Mouse (Mus musculus): ENCODE measurements around the gene Tradd. TPM values are rescaled to one million over a fixed set of nuclear protein-coding genes. Genes with fewer than 3 reads are reported as not detected.

Tradd gene
- polyA plus RNA-seq (2015; fragmentation: Nextera tagmentation; extraction: Ambion mirVana), result 12.8 and 14.0 TPM in 2 replicates

- Histone ChIP-seq H3K9me3 (replicated peaks; ENCODE audit: control insufficient read depth, low read length, poor library complexity, severe bottlenecking) (no peaks in the 10 kb centered on the region), H3K4me3 (ENCODE audit: low read depth, low read length) (peak within 1 kb of the TSS; percentile 63), H3K27me3 (ENCODE audit: control insufficient read depth, insufficient read depth, low read depth, low read length) (peaks cover 70% of the 10 kb centered on the region), H3K36me3 (ENCODE audit: control insufficient read depth, insufficient read depth, low read length) (no peaks in the 10 kb centered on the region), H3K4me2 (ENCODE audit: low read length) (peak within 1 kb of the TSS; percentile 82), H3K9ac (ENCODE audit: low read depth, low read length) (peak within 1 kb of the TSS; percentile 74), H3K27ac (ENCODE audit: low read length) (no peak within 1 kb of the TSS), H3K4me1 (ENCODE audit: control insufficient read depth, insufficient read depth, low read length) (peaks cover 12% of the 10 kb centered on the region; the same call in 1 of the 2 replicates)
- ATAC-seq, result no peak
- whole genome bisulfite sequencing, result 1% methylated on average over 54 of the region's 54 CpGs
Observed at GRCm38 (mm10) chr8:105264024-105264982, at the start of gene Tradd, which contains the start of gene Fbxl8. TSS of gene Tradd (minus strand) at chr8:105264609. TSS of gene Fbxl8 (plus strand) at chr8:105264648.

DNA sequence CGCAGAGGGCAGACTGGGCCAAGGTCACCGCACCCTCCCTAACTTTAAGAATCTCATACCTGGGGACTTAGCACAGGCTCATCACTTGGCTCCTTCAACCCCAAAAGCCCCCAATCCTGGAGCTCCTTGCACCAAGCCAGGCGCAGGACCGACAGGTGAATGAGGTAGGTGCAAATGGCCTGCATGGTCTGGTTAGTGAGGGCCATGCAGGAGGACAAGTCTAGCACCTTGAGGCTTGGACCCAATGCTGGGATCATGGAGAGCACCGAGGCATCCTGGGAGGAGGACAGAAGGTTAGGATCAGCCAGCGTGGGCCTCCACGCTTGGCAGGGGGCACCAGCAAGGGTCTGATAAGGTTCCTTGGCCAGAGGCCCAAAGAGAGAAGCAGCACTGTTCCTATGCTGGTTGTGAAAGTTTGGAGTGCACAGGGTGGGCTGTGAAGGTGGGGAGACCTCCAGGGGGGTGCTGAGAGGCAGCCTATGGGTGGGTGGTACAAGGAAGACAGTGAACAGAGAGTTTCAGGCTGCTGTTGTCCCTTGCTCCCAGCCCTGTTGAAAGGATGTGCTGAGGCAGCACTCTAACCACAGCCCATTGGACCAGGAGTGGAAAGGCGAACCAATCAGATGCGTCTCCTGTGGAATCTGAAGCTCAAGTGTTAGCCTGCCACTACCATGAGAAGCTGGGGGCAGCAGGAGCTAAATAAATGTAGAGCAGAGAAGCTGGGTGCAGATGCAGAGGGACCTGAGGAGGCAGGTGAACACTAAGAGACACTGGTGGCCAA, 49.4 kb upstream of the Tradd start:
- H3K4me1 ChIP-seq (ENCODE audit: control insufficient read depth, insufficient read depth, low read length), result no peaks in the 10 kb centered on the region
- H3K9me3 ChIP-seq (replicated peaks; ENCODE audit: control insufficient read depth, low read length, poor library complexity, severe bottlenecking), result no peaks in the 10 kb centered on the region
- H3K27ac ChIP-seq (ENCODE audit: low read length), result no peak overlapping the region
- no peak overlapping the region for H3K4me2 ChIP-seq (ENCODE audit: low read length)
- no peaks in the 10 kb centered on the region for H3K27me3 ChIP-seq (ENCODE audit: control insufficient read depth, insufficient read depth, low read depth, low read length)
- 85% methylated on average over 9 of the region's 9 CpGs for WGBS
- peaks cover 22% of the 10 kb centered on the region for H3K36me3 ChIP-seq (ENCODE audit: control insufficient read depth, insufficient read depth, low read length)
- no peak for ATAC-seq
- H3K9ac ChIP-seq (ENCODE audit: low read depth, low read length), result no peak overlapping the region
- H3K4me3 ChIP-seq (ENCODE audit: low read depth, low read length), result no peak overlapping the region

DNA sequence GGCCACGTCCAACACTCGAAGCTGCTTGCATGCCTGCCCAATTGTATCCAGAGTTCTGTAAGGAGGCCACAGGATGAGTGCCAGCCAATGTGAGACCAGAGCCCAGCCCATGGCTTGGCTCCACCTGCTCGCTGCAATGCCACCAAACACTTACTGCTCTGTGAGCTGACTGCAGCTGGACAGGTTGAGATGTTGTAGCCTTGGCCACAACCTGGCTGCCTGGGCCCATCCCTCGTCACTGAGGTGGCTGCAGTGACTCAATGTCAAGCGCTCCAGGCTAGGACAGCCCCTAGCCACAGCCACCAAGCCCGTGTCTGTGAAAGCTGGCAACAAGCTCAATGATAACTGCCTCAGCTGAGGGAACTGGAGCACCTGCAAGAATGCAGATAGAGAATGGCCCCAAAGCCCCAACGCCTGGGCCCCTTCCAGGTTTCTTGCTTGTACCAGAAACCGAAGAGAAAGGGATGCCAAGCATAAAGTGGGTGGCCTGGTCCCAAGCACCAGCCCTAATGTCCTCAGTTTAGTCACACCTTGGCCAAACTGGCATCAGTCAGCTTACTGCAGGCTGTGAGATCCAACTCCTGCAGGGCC, 48.6 kb upstream of the Tradd start:
- no peak for ATAC-seq
- Histone ChIP-seq H3K9ac (ENCODE audit: low read depth, low read length) (no peak overlapping the region), H3K4me3 (ENCODE audit: low read depth, low read length) (no peak overlapping the region), H3K27me3 (ENCODE audit: control insufficient read depth, insufficient read depth, low read depth, low read length) (no peaks in the 10 kb centered on the region), H3K4me1 (ENCODE audit: control insufficient read depth, insufficient read depth, low read length) (no peaks in the 10 kb centered on the region), H3K4me2 (ENCODE audit: low read length) (no peak overlapping the region), H3K27ac (ENCODE audit: low read length) (no peak overlapping the region), H3K9me3 (replicated peaks; ENCODE audit: control insufficient read depth, low read length, poor library complexity, severe bottlenecking) (no peaks in the 10 kb centered on the region), H3K36me3 (ENCODE audit: control insufficient read depth, insufficient read depth, low read length) (peaks cover 24% of the 10 kb centered on the region)
- WGBS, result 93% methylated on average over 8 of the region's 8 CpGs

DNA sequence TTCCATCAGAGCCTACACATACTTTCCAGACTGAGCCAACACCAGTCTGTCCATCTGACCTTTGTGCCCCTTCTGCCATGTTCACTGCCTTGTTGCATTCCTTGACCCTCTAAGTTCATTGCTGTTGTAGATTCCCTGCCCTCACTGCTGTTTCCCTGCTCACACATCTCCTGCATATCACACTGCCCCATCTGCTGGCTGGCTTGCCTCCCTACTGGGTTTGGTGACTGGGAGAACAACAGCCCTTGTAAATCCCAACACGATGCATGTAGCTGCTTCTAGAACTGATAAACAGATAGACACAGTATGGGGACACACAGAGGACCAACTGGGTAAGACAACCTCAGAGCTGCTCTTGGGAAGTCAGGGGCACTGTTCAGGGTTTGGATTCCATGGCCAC, 47.3 kb upstream of the Tradd start:
- Histone ChIP-seq H3K4me3 (ENCODE audit: low read depth, low read length) (no peak overlapping the region), H3K4me2 (ENCODE audit: low read length) (no peak overlapping the region), H3K27ac (ENCODE audit: low read length) (no peak overlapping the region), H3K9ac (ENCODE audit: low read depth, low read length) (no peak overlapping the region), H3K4me1 (ENCODE audit: control insufficient read depth, insufficient read depth, low read length) (no peaks in the 10 kb centered on the region), H3K36me3 (ENCODE audit: control insufficient read depth, insufficient read depth, low read length) (peaks cover 34% of the 10 kb centered on the region), H3K27me3 (ENCODE audit: control insufficient read depth, insufficient read depth, low read depth, low read length) (no peaks in the 10 kb centered on the region), H3K9me3 (replicated peaks; ENCODE audit: control insufficient read depth, low read length, poor library complexity, severe bottlenecking) (no peaks in the 10 kb centered on the region)
- 83% methylated on average over 1 of the region's 1 CpGs for WGBS
- no peak for ATAC-seq

GRCm38 (mm10) chr8:105310118-105310517, 45.7 kb upstream of the Tradd start:
- ATAC-seq, result no peak
- no peak overlapping the region for H3K4me3 ChIP-seq (ENCODE audit: low read depth, low read length)
- WGBS, result 86% methylated on average over 8 of the region's 8 CpGs
- no peaks in the 10 kb centered on the region for H3K9me3 ChIP-seq (replicated peaks; ENCODE audit: control insufficient read depth, low read length, poor library complexity, severe bottlenecking)
- peaks cover 30% of the 10 kb centered on the region for H3K36me3 ChIP-seq (ENCODE audit: control insufficient read depth, insufficient read depth, low read length)
- peaks cover 10% of the 10 kb centered on the region for H3K4me1 ChIP-seq (ENCODE audit: control insufficient read depth, insufficient read depth, low read length)
- H3K4me2 ChIP-seq (ENCODE audit: low read length), result no peak overlapping the region
- H3K27me3 ChIP-seq (ENCODE audit: control insufficient read depth, insufficient read depth, low read depth, low read length), result no peaks in the 10 kb centered on the region
- H3K9ac ChIP-seq (ENCODE audit: low read depth, low read length), result no peak overlapping the region
- no peak overlapping the region for H3K27ac ChIP-seq (ENCODE audit: low read length)

- no peaks in the 10 kb centered on the region for H3K27me3 ChIP-seq (ENCODE audit: control insufficient read depth, insufficient read depth, low read depth, low read length)
- WGBS, result 82% methylated on average over 15 of the region's 15 CpGs
- ATAC-seq, result no peak
- peaks cover 34% of the 10 kb centered on the region for H3K36me3 ChIP-seq (ENCODE audit: control insufficient read depth, insufficient read depth, low read length)
- no peak overlapping the region for H3K4me2 ChIP-seq (ENCODE audit: low read length)
- peaks cover 10% of the 10 kb centered on the region for H3K4me1 ChIP-seq (ENCODE audit: control insufficient read depth, insufficient read depth, low read length)
- no peak overlapping the region for H3K27ac ChIP-seq (ENCODE audit: low read length)
- H3K9me3 ChIP-seq (replicated peaks; ENCODE audit: control insufficient read depth, low read length, poor library complexity, severe bottlenecking), result no peaks in the 10 kb centered on the region
- H3K9ac ChIP-seq (ENCODE audit: low read depth, low read length), result no peak overlapping the region
- no peak overlapping the region for H3K4me3 ChIP-seq (ENCODE audit: low read depth, low read length)
Observed at GRCm38 (mm10) chr8:105309142-105309847, 44.9 kb upstream of the Tradd start.

- Histone ChIP-seq H3K27ac (ENCODE audit: low read length) (no peak overlapping the region), H3K27me3 (ENCODE audit: control insufficient read depth, insufficient read depth, low read depth, low read length) (no peaks in the 10 kb centered on the region), H3K9me3 (replicated peaks; ENCODE audit: control insufficient read depth, low read length, poor library complexity, severe bottlenecking) (no peaks in the 10 kb centered on the region), H3K4me1 (ENCODE audit: control insufficient read depth, insufficient read depth, low read length) (peaks cover 10% of the 10 kb centered on the region), H3K4me2 (ENCODE audit: low read length) (no peak overlapping the region), H3K9ac (ENCODE audit: low read depth, low read length) (no peak overlapping the region), H3K4me3 (ENCODE audit: low read depth, low read length) (no peak overlapping the region), H3K36me3 (ENCODE audit: control insufficient read depth, insufficient read depth, low read length) (peaks cover 34% of the 10 kb centered on the region)
- ATAC-seq, result no peak
- 94% methylated on average over 10 of the region's 10 CpGs for WGBS
Observed at GRCm38 (mm10) chr8:105308428-105308827, 44.0 kb upstream of the Tradd start.

DNA sequence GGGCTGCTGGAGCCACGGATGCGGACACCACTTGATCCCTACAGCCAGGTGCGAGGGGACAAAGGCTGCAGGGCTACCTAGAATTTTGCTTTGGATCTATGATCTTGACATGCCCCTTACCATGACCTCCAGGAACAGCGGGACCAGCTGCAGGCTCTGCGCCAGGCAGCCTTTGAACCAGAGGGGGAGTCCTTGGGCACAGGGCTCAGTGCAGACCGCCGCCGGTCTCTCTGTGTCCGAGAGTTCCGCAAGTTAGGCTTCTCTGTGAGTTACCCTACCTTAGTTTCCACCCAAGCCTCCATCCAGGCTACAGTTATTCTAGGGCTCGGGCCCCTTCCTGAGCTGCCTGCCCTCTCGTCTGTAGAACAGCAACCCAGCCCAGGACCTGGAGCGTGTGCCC, 43.3 kb upstream of the Tradd start:
- H3K27me3 ChIP-seq (ENCODE audit: control insufficient read depth, insufficient read depth, low read depth, low read length), result no peaks in the 10 kb centered on the region
- H3K4me2 ChIP-seq (ENCODE audit: low read length), result no peak overlapping the region
- H3K4me3 ChIP-seq (ENCODE audit: low read depth, low read length), result no peak overlapping the region
- no peak overlapping the region for H3K9ac ChIP-seq (ENCODE audit: low read depth, low read length)
- peaks cover 36% of the 10 kb centered on the region for H3K36me3 ChIP-seq (ENCODE audit: control insufficient read depth, insufficient read depth, low read length)
- no peak overlapping the region for H3K27ac ChIP-seq (ENCODE audit: low read length)
- ATAC-seq, result no peak
- H3K4me1 ChIP-seq (ENCODE audit: control insufficient read depth, insufficient read depth, low read length), result peaks cover 10% of the 10 kb centered on the region
- no peaks in the 10 kb centered on the region for H3K9me3 ChIP-seq (replicated peaks; ENCODE audit: control insufficient read depth, low read length, poor library complexity, severe bottlenecking)
- WGBS, result 94% methylated on average over 13 of the region's 13 CpGs

All from midbrain, embryonic 16.5 days (tissue).